Mouse (Mus musculus): ENCODE measurements around the gene Rpap1. TPM values are rescaled to one million over a fixed set of nuclear protein-coding genes. Genes with fewer than 3 reads are reported as not detected.
A peak's percentile ranks its signal among the peaks of the same experiment; 100 is the strongest.

Rpap1 gene
- total RNA-seq, 2 experiments from 2014 or later: 16.4 to 16.7 TPM

GRCm38 (mm10) chr2:119799181-119799960, 12.0 kb upstream of the Rpap1 start:
- peak; percentile 24 to 57 for DNase-seq (ENCODE audit: low spot score in 2 of 2)

GRCm38 (mm10) chr2:119798246-119798927, 11.1 kb upstream of the Rpap1 start:
- peak; percentile 57 to 74 for DNase-seq (ENCODE audit: low spot score in 2 of 2)

GRCm38 (mm10) chr2:119797279-119797783, 10.0 kb upstream of the Rpap1 start, which contains the start of gene Tyro3:
Gene Tyro3, plus strand, starts transcription at chr2:119797733.
- no peak for DNase-seq (ENCODE audit: low spot score in 2 of 2)

DNA sequence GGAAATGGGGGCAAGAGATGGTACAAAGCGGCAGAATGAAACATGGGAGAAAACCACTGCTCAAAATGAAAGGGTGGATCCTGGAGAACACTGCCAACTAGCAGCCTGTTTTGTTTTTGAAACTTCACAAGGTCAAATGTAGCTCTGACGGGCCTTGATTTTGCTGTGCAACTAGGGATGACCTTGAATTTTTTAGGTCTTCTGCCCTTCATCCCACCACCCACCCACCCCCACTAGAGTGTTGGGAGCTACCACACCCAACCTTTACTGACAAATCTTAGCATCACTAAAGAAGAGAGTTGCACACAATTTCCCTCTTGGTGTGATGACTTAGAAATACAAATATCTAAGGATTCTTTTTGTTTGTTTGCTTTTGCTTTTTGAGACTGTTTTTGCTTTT, 2.7 kb upstream of the Rpap1 start:
- DNase-seq (ENCODE audit: low spot score in 2 of 2): no peak

- no peak for DNase-seq (ENCODE audit: low spot score in 2 of 2)
These were observed 20.1 kb downstream of the Rpap1 start for GRCm38 (mm10) chr2:119767246-119767645.

DNA sequence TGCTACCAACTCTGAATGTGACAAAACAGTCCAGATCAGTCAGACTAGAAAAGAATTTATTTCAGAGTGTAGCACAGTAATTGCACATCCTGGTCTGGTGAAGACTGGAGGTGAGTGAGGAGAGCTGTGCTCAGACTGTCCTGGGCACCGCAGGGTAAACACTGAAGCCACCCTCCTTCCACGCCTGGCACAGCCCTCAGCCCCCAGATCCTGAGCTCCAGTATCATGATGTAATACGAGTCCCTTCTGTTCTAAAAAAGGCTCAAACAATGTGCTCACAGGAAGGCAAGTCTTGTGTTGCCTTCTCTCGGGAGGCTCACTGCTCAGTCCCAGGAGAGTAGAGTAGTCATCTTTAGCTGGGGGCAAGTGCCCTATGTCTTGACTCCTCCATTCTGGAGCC, 23.4 kb downstream of the Rpap1 start:
- no peak for DNase-seq (ENCODE audit: low spot score in 2 of 2)

DNA sequence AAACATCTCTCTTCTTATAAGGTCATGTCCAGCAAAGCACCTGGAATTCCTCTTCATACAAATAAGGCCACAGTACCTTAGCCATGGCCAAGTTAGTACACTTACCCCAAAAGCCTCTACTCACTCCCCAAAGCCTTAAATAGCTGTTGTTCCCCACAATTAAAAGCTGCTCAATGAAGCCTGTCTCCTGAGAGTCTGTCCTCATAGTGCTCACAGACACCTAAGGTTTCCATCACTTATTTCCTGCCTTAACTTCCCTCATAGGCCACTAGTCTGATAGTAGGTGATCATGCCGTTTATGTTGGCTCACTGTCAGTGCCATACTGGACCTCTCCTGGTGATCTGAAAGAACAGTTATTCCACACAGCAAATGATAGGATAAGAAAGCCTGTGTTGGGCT, 25.1 kb downstream of the Rpap1 start:
- DNase-seq (ENCODE audit: low spot score in 2 of 2): no peak

DNA sequence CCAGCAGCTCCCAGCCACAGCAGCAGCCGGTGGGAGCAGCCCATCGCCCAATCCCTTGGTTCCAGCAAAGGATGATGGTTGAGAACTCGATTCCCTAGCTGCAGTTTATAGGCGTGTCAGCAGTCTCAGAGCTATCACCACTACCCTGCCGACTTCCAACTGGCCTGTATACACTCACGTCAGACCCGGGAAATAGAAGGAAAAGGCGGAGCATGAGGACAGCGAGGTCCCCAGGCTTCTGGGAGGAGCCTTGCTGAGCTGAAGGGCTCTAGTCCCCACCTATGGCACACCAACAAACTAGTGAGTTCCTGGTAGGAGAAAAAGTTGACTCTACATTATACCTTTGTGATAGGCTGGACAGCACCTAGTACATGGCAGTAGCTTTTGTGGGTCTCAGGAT, 27.1 kb downstream of the Rpap1 start, which contains the start of gene Ltk:
Ltk (minus strand) TSS at position 181 of the 400 bp plus-strand sequence.
- DNase-seq (ENCODE audit: low spot score in 2 of 2): no peak

DNA sequence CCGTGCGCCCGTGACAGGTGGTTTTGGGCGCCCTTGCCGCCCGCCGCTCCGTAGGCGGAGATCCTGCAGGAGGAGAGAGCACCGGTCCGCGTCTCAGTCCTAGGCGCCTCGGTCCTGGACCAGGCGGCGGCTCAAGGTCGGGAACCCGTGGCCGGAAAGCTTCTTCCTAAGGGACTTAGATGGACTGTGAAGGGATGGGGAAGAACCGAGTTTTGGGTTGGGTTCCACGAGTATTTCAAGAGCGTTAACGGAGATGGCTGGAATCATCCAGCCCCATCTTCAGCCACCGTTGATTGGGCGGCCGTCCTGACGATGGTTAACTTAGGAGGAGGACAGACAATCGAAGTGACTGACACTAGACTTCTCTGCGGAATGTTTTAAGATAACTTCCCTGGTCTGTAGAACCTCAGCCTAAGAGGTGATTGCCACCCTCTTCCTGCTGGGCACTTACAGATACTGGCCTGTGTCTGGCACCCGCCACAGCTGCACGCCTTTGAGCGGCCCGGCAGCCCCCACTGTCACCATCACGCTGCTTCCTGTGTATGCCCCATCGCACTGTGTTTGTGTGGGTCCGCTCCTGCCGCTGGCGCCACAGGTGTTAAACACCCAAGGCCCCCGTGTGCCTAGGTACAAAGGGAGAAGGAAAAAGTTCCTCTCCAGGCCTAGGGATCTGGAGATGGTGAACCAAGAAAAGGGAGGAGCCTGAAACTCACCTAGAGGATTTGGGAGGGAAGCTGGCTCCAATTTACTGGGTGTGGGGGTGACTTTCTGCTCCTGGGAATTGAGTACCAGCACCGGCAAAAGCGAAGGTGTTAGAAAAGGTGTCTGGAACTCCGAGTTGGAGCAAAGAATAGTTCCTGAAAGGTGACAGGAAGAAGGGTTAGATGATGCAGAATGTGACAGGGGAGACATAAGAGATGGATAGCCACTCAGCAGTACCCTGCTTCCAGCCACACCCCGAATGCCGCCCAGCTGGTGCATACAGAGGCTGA, 28.2 kb downstream of the Rpap1 start:
- no peak for DNase-seq (ENCODE audit: low spot score in 2 of 2)

DNA sequence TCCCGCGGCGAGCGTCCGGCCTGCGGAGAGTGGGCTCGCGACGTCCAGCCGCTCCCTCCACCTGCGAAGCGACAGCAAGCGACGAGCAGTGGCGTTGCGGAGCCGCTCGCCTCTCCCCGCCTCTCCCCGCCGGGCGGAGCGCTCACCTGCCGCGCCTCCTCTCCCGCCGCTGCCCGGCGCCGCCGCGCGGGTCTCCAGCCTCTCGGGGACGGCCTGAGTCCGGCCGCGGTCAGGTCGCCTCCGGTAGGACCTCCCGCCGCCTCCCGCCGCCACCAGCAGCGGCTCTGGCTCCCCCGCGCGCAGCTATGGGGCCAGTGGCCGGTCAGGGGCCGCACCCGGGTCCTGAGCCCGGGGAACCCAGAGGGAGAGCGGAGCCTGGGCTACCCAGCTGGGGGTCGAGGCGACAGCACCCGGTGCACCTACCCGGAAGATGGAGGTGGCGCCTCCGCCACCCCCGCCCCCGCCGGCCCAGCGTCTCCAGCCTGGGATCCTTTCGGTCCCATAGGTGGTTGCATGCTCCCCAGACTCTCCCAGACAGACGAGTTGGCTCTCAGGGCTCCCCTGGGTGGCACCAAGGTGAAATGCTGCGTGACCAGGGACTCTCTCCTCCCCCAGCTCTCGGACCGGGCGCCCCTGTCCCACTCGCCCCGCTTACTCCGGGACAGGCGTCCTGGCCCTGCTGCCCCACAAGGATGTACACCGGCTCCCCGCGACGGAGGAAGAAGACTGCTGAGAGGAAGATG, 29.1 kb downstream of the Rpap1 start:
- DNase-seq (ENCODE audit: low spot score in 2 of 2): peak in 1 of 2 experiments; percentile 34

DNA sequence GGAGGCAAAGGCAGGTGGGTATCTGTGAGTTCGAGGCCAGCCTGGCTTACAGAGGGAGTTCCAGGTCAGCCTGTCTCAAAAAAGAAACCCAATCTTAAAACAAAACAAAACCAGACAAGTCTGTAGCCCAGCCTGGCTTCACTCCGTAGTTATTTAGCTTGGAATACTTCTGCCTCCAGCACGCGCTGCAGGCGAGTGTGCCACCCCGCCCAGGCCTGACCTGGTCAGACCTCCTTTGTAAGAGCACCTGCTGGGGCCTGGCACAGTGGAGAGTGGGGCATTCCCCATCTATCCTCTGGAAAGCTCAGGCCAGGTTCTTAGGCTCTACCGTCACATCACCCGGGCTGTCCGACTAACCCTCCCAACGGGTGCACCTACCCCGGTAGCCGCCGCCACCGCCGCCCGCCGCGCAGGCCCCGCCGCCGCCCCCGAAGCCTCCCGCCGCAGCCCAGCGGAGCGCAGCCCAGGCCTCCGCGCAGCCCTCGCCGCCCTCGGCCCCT, 29.7 kb downstream of the Rpap1 start:
- no peak for DNase-seq (ENCODE audit: low spot score in 2 of 2)

- DNase-seq (ENCODE audit: low spot score in 2 of 2): no peak
These were observed 38.1 kb downstream of the Rpap1 start for GRCm38 (mm10) chr2:119749260-119749659.

DNA sequence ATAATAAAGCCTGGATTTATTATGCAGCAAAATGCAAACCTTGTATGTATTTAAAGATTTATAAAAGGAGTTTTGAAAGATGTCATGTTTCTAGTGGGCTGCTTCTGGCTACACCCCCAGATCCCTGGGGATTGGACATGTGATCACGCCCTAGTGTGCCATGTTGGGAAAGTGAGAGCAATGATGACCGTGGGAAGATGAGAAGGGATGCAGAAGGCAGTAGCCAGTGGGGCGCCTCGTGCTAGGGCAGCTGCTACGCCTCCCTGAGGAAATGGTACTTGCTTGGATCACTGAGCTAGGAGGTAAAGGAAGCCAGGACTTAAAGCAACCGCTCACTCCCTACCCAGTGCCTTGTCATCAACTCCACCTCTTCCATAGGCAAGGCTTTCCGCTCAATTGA, 39.8 kb downstream of the Rpap1 start:
- no peak for DNase-seq (ENCODE audit: low spot score in 2 of 2)

GRCm38 (mm10) chr2:119745281-119745680, 42.1 kb downstream of the Rpap1 start:
- DNase-seq (ENCODE audit: low spot score in 2 of 2): no peak

GRCm38 (mm10) chr2:119744163-119745111, 42.9 kb downstream of the Rpap1 start:
- peak in 1 of 2 experiments; percentile 28 for DNase-seq (ENCODE audit: low spot score in 2 of 2)

DNA sequence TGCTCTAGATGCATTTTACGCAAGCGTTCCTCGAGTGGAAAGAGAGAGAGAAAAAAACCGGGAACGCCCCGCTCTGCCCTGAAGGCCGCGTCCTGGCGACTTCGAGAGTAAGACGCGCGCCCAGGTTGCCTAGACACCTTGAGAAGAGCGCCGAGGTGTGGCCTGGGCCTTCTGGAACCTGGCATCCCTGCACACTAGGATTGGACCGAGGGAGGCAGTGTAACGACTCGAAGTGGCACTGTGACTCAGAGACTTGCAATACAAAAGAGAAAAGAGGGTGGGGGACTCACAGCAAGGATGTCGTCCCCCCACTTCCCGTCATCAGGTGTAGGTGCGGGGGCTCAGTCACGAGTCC, 43.6 kb downstream of the Rpap1 start:
- no peak for DNase-seq (ENCODE audit: low spot score in 2 of 2)

GRCm38 (mm10) chr2:119743176-119743807, 44.0 kb downstream of the Rpap1 start:
- DNase-seq (ENCODE audit: low spot score in 2 of 2): peak; percentile 67 to 74

DNA sequence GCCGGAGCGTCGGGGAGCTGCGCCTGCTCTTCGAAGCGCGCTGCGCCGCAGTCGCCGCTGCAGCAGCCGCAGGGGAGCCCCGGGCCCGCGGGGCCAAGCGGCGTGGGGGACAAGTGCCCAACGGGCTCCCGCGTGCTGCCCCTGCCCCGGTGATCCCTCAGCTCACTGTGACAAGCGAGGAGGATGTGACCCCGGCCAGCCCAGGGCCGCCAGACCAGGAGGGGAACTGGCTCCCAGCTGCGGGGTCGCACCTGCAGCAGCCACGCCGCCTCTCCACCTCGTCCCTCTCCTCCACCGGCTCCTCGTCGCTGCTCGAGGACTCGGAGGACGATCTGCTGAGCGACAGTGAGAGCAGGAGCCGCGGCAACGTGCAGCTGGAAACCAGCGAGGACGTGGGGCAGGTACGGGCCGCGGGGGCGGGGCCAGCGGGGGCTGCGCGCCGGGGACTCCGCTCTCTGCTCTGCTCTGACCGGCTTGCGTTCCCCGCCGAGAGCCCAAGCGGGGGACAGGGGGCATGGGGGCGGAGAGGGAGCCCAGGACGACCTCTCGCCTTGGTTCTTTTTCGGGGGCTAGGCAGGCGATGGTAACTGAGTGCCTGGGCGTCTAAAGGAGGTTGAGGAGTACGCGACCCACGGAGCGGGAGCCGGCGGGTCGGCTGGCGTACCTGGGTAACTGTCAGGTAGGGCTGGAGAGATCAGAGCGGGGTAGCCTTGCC, 44.7 kb downstream of the Rpap1 start:
- peak; percentile 32 to 50 for DNase-seq (ENCODE audit: low spot score in 2 of 2)
